Mouse (Mus musculus) adrenal gland (tissue): ENCODE data around the gene Gstm2.

Experiments used
- intact Hi-C: fragments of 180-260 bp; cut with DNase I; formaldehyde crosslinking; loops from one replicate; pipeline ENCODE4 v1.15.1; 2025

Gstm2 gene

DNA sequence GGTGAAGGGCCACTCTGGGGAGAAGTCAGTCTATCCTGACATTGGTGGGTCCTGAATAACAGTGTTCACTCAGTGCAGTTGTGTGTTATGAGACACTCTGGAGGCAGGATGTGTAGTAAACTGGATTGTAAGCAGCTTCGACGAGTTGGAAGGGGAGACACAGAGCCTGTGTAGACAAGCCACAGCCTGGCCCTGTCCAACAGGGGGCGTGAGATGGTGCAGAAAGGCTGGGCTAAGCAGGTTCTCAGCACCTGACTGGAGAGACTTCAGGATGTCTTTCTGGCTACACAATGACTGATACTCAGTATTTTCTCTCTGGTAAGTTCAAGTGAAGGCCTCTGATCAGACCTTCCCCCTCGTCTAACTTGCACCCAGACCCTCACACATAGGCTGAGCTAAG, 40.5 kb downstream of the Gstm2 start:
- intact Hi-C loops, result no loop called here

DNA sequence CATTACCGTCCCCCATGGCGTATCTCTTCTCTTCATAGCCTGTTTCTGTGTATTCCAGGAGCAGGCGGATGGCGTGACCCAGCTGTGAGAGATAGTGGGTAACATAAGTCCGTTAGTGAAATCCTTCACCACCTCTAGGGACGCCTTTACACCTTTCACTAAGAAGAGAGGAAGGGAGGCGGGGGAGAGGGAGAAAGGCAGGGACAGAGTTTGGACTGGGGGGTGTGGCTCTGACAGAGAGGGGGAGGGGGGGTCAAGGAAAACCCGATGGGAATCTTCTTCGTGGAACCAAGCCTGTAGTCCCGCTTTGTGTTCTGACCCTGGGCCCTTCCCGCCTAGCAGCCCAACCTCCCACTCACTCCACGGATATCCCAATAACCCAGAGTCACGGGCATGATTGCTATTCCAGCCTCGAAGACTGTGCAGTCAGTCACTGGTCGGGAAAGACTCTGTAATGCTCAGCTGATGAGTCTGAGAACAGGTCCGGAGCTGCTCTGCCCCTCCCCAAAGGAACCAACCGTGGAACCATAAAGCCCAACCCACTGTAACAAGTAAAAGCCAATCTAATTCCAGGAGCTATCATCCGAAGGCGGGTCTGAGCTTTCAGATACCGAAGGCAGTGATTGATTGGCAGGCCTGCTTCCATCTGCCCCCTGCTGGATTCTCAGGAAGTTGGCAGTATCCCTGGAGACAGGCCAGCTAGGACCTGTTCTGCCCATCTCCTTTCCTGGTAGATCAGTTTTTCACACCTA, 42.8 kb downstream of the Gstm2 start, which contains the start of gene Gstm6:
Gene Gstm6 (minus strand): TSS at position 511 of the 752 bp plus-strand sequence.
- intact Hi-C loops, result loop anchor here (5.0 kb wide), 1 partner anchor 119 kb away; no protein-coding TSS in a partner anchor

DNA sequence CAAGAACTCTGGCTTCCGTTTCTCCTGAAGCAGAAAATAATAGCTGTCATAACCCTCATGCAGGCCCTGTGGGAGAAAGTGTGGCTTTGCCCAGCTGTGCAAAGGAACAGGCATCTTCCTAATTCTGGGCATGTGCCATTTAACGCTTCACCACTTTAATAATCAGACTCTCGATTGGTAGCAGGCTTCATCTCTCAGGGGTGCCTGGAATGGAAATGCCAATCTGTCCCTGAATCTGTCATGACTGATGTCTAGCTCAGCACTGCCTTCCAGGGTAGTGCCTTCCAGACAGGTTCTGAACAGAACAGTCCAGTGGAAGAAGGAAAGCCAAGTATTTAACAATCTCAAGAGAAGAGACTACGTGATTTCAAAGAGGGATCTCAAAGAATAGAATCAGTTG, 45.0 kb downstream of the Gstm2 start:
- intact Hi-C loops, result loop anchor here (5.0 kb wide), 1 partner anchor 121 kb away; no protein-coding TSS in a partner anchor

DNA sequence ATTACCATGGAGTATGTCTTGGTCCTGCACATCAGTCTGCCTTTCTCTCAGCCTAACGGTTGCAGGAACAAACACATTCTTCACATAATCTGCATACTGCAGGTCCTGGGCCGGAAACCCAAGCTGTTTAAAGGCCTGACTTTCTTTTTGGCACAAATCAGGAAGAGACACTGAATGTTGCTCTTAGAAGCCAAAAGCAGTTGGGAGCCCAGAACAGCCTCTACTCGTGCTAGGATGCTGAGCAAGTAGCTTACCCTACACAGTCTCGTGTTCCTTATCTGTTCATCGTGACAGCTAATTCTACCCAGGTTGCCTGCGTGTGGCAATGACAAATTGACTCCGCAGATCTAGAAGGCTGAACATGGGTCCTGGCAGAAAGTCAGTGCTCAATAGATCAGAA, 45.7 kb downstream of the Gstm2 start:
- intact Hi-C loops, result loop anchor here (5.0 kb wide), 1 partner anchor 122 kb away; no protein-coding TSS in a partner anchor

DNA sequence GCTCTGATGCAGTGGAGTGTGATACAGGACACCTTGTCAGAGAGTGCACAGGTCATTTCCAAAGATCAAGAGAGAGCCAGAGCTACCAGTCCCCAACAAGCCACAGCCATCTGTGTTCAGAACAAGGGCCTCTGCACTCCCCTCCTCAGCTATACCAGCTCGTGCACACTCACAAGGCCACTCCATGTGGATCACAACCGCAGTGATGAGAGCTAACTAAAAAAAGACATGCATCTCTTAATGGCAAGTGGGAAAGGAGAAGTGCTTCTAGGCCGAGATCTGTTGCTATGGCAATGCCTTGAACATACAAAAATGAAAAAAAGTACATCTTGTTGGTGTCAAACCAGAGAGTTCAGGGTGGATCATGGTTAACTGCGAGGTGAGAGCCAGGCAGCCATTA, 46.4 kb downstream of the Gstm2 start:
- intact Hi-C loops, result loop anchor here (5.0 kb wide), 2 partner anchors 82 to 122 kb away; no protein-coding TSS in a partner anchor

GRCm38 (mm10) chr3:107939403-107939802, 46.9 kb downstream of the Gstm2 start:
- intact Hi-C loops, result loop anchor here (5.0 kb wide), 1 partner anchor 83 kb away; no protein-coding TSS in a partner anchor

DNA sequence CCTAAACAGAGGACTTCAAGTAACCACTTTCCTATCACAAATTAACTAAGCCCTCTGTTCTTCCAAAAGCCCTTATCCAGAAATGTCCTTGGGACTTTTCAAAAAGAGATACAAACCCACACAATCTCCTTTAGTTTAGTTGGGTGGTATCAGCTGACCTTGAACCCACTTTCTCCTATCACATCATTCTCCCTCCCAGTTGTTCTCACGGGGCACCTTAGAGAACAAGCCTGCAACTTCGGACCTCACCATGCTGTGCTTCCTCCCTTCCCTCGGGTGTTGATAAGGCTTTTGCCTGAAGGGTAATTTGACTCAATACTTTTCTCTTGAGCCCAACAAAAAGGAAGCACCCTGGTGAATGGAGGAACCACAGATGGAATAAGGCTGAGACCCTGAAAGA, 50.4 kb downstream of the Gstm2 start:
- intact Hi-C loops, result loop anchor here (5.0 kb wide), 1 partner anchor 86 kb away; no protein-coding TSS in a partner anchor

GRCm38 (mm10) chr3:107935268-107935667, 51.0 kb downstream of the Gstm2 start:
- intact Hi-C loops, result loop anchor here (5.0 kb wide), 1 partner anchor 87 kb away; no protein-coding TSS in a partner anchor

DNA sequence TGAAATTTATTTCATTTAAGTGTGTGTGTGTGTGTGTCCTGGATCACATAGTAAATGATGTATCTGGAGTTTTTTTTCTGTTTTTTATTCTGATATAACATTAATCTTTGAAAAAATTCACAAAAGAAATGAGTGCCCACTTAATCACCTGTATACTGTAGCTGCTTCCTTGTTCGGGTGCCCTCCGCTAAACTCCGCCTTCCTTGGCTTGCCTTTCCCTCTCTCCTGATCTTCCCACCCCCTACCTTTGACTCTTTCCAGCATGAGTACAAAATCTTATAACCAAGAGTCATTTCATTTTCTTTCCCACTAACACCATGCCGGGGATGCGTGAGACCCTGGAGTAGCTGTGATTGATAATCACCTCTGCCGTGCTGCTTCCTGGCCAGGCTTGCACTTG, 54.1 kb downstream of the Gstm2 start:
- intact Hi-C loops, result loop anchor here (5.0 kb wide), 1 partner anchor 215 kb away; the partner anchor contains the start of gene Gnai3
